Mouse (Mus musculus): ENCODE measurements around the gene Tnfrsf21.

- TF ChIP-seq GATA1 (IDR thresholded peaks at IDR 0.05; ENCODE audit: borderline replicate concordance, low read length) (no peak), FLI1 (IDR thresholded peaks at IDR 0.05; ENCODE audit: low read length) (no peak)
Measured at GRCm38 (mm10) chr17:43116748-43117147, 100.4 kb downstream of the Tnfrsf21 start.
